Mouse (Mus musculus): ENCODE data around the gene 1300017J02Rik.
A peak's percentile ranks its signal among the peaks of the same experiment; 100 is the strongest.

Gene 1300017J02Rik

GRCm38 (mm10) chr9:103274819-103275218 is 30.1 kb downstream of the 1300017J02Rik start:
- DNase-seq (ENCODE audit: inconsistent age in 2 of 2, low spot score in 1 of 2), result no peak

- no peak for DNase-seq (ENCODE audit: inconsistent age in 2 of 2, low spot score in 1 of 2)
Observed at GRCm38 (mm10) chr9:103271104-103271503, 33.8 kb downstream of the 1300017J02Rik start.

DNA sequence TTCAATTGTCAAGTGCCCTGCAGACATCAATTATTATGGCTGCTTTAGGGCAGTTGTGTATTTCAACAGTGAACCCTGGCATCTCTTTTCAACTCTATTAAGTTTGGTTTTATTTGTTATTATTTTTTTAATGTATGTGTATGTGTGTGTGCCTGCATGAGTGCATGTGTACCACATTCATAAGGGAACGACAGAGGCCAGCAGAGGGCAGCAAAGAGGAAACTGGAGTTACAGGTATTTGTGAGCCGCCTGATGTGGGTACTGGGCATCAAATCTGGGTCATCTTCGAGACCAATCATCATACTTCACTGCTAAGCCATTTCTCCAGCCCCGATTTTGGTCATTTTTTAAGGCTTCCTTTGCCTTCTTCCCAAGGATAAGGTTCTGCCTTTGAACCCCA is 39.1 kb downstream of the 1300017J02Rik start:
- DNase-seq (ENCODE audit: inconsistent age in 2 of 2, low spot score in 1 of 2), result no peak

DNA sequence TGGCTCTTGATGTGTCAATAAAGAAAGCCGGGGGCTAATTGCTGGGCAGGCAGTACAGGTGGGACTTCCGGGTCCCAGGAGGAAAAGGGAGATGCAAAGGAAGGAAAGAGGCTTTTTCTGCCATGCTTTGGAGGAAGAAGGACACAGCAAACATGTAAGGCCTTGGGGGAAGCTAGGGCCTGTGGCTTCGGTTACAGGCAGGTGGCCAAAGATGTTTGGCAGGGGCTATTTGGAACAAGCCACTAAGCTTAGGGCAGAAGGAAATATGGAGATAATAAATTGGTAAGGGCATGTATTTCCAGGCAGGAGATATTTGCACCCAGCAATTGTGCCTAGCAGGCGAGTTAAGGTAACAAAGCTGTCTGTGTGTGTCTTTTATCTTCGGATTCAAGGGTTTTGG is 52.0 kb downstream of the 1300017J02Rik start:
- no peak for DNase-seq (ENCODE audit: inconsistent age in 2 of 2, low spot score in 1 of 2)

DNA sequence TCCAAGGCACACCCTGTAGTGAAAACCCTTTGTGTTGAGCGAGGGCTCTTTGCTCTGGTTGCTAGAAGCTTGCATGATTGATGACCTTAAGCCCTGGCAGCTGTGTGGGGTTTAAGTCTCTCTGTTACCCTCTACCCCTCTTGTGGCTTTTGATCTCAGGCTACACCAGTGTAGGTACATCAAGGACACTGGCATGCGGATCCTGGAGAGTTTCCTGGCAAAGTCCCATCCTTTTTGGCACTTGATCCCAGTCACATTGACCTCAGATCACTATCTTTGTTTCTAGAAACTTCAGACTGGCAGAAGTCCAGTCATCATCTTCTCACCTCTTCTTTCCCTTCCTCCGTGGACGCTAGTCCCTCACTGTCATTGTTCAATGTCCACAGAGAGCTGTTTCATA is 56.3 kb downstream of the 1300017J02Rik start:
- peak in 1 of 2 experiments; percentile 69 for DNase-seq (ENCODE audit: inconsistent age in 2 of 2, low spot score in 1 of 2)

DNA sequence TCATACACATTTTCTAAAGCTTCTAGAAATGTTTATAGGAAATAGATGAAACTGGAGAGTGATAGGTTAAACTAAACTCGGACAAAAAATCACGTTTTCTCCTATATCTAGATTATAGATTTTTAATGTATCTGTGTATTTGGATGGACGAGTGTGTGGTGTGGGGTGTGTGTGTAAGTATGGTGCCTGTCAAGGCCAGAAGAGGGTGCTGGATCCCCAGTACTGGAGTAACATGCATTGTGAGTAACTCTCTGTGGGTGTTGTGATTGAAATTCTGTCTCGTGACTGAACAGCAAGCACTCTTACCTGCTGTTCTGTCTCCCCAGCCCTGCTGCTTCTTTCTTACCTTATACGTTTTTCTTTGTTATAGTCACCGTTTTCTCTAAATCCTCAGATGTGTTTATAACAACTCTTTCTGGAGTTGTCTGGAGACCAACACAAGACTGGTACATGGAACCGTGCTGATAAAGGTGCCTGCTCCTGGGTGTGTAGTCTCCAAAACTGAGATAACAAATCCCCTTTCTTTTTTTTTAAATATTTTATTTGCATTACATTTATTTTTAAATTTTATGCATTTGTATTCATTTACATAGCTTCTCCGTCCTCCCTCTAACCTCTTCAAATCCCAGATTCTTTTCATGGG is 58.2 kb downstream of the 1300017J02Rik start:
- no peak for DNase-seq (ENCODE audit: inconsistent age in 2 of 2, low spot score in 1 of 2)

GRCm38 (mm10) chr9:103243640-103244039 is 61.2 kb downstream of the 1300017J02Rik start:
- DNase-seq (ENCODE audit: inconsistent age in 2 of 2, low spot score in 1 of 2), result no peak

DNA sequence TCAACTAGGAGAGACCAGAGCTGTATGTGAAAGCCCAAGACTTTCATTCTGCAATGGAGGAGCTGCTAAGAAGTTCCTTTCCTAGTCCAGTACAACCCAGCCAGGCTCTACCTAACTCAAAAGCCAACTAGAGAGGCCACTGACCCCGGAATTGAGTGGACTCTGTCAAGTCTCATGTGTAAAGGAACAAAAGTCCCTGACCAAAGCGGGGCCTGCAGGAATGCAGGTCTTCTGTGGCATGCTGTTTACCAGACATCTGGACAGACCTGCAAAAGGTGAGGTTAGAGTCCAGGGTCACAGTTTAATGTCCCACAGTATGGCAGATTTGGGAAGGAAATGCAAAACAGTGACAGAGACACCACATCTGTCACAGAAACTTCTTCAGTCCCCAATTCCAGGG is 63.7 kb downstream of the 1300017J02Rik start:
- DNase-seq (ENCODE audit: inconsistent age in 2 of 2, low spot score in 1 of 2), result no peak

GRCm38 (mm10) chr9:103239471-103239870 is 65.4 kb downstream of the 1300017J02Rik start:
- no peak for DNase-seq (ENCODE audit: inconsistent age in 2 of 2, low spot score in 1 of 2)

GRCm38 (mm10) chr9:103234565-103235165 is 70.2 kb downstream of the 1300017J02Rik start:
- peak in 1 of 2 experiments; percentile 35 for DNase-seq (ENCODE audit: inconsistent age in 2 of 2, low spot score in 1 of 2)

GRCm38 (mm10) chr9:103234059-103234458 is 70.8 kb downstream of the 1300017J02Rik start:
- no peak for DNase-seq (ENCODE audit: inconsistent age in 2 of 2, low spot score in 1 of 2)

DNA sequence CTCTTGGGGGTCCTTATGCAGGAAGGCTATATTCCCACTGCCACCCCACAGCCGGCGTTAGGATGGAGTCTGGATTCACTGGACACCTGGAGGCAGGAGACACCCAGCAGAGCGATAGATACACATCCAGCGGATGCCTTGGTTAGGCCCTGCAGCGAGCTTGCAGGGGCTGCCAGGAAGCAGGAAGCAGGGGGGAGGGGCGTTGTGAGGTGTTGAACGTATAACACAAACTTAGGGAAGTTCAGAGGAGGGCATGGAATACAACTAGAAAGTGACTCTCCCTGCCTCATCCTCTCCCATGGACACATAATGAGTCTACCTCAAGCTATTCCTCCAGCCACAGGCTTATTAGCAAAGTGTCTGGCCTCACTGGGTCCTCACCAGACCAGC is 71.9 kb downstream of the 1300017J02Rik start:
- DNase-seq (ENCODE audit: inconsistent age in 2 of 2, low spot score in 1 of 2), result no peak

DNA sequence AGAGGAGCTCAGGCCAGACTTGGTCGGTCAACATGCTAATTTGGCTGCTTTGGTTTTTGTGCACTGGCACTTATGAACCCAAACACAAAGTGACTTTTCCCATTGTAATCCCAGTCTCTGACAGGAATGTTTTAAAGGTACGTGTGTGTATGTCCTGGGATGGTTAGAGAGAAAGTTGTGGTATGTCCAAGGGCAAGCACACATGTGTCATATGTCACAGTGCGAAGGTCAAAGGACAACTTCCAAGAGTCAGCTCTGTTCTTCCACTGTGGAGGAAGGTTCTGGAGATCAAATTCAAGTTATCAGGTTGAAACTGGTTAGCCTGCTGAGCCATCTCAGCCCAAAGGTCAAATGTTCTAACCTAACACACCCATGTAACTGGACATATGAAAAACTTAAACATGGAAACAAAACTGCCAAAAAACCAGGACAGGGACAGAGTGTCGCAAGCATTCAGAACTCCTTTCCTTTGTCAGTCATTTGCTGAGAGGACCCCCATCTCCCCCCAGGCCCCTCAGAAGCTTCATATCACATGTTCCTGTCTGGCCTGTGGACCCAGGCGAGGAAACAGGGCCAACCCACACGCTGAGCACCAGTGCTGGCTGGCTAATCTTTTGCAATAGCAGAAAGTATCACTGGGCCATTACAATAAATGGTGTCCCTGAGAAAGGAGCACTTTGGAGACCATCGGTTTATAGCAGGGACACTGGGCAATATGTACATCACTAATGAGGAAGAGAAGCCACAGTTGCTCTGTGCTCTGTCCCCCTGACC is 72.5 kb downstream of the 1300017J02Rik start:
- no peak for DNase-seq (ENCODE audit: inconsistent age in 2 of 2, low spot score in 1 of 2)

GRCm38 (mm10) chr9:103230151-103230951 is 74.5 kb downstream of the 1300017J02Rik start, which contains the start of the genes Gm20425 and Trf:
Gm20425 (minus strand) TSS chr9:103230307.
Trf (minus strand) TSS chr9:103230444.
- peak; percentile 56 to 71 for DNase-seq (ENCODE audit: inconsistent age in 2 of 2, low spot score in 1 of 2)

GRCm38 (mm10) chr9:103229037-103229867 is 75.6 kb downstream of the 1300017J02Rik start:
- DNase-seq (ENCODE audit: inconsistent age in 2 of 2, low spot score in 1 of 2), result no peak

DNA sequence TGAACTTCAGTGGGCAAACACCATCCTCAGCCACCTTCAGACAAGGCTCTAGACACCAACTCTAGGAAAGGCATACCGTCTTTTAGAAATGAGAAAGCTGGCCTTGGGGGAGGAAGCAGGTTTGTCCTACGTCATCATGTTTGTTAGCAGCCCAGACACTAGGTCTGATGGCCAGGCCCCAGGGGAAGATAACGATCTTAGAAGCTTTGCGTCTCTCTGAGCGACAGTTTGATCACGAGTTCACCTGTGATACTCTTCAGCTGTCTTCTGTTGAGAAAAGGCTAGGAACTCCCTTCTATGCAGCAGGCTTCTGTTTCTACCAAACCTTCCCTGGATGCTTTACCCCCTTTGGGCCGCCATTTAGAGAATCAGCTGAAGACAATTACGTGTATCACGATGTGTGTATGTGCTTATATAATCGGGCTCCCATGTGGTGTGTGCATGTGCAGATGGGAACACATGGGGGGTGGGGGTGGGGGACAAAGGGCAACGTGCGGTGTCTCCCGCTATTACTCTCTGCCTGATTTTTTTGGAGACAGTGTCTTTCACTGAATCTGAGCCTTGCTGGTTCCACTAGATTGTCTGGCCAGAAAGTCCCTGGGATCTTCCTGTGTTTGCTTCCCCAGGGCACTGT is 76.4 kb downstream of the 1300017J02Rik start:
- no peak for DNase-seq (ENCODE audit: inconsistent age in 2 of 2, low spot score in 1 of 2)

- no peak for DNase-seq (ENCODE audit: inconsistent age in 2 of 2, low spot score in 1 of 2)
Observed at GRCm38 (mm10) chr9:103227760-103228159, 77.1 kb downstream of the 1300017J02Rik start.

GRCm38 (mm10) chr9:103226806-103227205 is 78.1 kb downstream of the 1300017J02Rik start:
- DNase-seq (ENCODE audit: inconsistent age in 2 of 2, low spot score in 1 of 2), result peak in 1 of 2 experiments; percentile 28

DNA sequence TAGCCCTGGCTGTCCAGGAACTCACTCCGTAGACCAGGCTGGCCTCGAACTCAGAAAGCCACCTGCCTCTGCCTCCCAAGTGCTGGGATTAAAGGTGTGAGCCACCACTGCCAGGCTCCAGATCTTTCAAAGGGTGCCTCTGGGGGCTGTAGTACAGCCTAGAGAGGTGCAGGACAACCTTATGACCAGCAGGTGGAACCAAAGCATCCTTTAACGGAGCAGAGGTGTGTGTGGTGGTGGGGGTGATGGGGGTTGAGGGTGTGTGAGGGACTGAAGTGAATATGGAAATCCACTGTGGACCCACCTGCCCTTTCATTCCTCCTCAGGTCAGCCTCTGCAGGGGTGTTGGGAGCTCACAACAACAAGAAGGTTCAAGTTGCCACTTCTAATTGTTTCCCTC is 79.4 kb downstream of the 1300017J02Rik start:
- DNase-seq (ENCODE audit: inconsistent age in 2 of 2, low spot score in 1 of 2), result peak in 1 of 2 experiments; percentile 66

- DNase-seq (ENCODE audit: inconsistent age in 2 of 2, low spot score in 1 of 2), result no peak
Observed at GRCm38 (mm10) chr9:103224721-103225120, 80.2 kb downstream of the 1300017J02Rik start.

All from adrenal gland, adult (tissue).